ENCODE assay signal across 28 mouse cellular contexts in the genomic region with DNA sequence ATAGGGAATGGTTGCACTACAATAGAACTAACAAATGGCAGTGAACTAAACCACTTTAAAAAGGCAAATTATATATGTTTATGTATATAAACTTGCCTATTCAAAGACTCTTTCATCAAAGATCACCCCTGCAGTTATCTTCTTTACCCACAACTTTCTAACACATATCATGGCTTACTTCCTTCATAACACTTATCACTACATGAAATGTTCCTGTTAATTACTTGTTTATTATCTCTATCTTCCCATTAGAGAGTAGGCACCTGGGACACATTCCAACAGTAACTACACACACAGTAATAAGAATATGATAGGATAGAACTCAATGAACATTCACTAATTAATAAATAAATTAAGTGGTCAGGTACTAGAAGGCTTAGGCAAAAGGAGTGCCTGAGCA. TPM values are rescaled to one million over a fixed set of nuclear protein-coding genes. Genes with fewer than 3 reads are reported as not detected.
"Had no signal": no experiment of that assay in that cellular context is flagged by ENCODE, and none has a peak within 500 bp of the region (broad histone marks: within the 10 kb centered on the region; RNA-seq: fewer than 3 reads in every experiment).

No protein-coding gene starts in this region.

- H3K4me1 ChIP-seq: embryonic facial prominence, embryonic 10.5 days; embryonic facial prominence, embryonic 12.5 days; embryonic facial prominence, embryonic 13.5 days; embryonic facial prominence, embryonic 15.5 days; forebrain, embryonic 10.5 days; forebrain, embryonic 12.5 days; forebrain, embryonic 13.5 days had no signal

- H3K36me3 ChIP-seq: embryonic facial prominence, embryonic 12.5 days; embryonic facial prominence, embryonic 13.5 days; embryonic facial prominence, embryonic 15.5 days had no signal

- H3K4me2 ChIP-seq: embryonic facial prominence, embryonic 12.5 days; embryonic facial prominence, embryonic 13.5 days; embryonic facial prominence, embryonic 15.5 days; forebrain, embryonic 12.5 days; forebrain, embryonic 13.5 days; forebrain, embryonic 15.5 days had no signal

- H3K9me3 ChIP-seq: embryonic facial prominence, embryonic 10.5 days; embryonic facial prominence, embryonic 12.5 days; embryonic facial prominence, embryonic 13.5 days; embryonic facial prominence, embryonic 15.5 days; forebrain, embryonic 10.5 days; forebrain, embryonic 12.5 days; forebrain, embryonic 13.5 days; forebrain, embryonic 15.5 days had no signal

- H3K9ac ChIP-seq: embryonic facial prominence, embryonic 12.5 days; embryonic facial prominence, embryonic 13.5 days; embryonic facial prominence, embryonic 15.5 days; forebrain, embryonic 12.5 days; forebrain, embryonic 13.5 days; forebrain, embryonic 15.5 days; forebrain, postnatal 0 days had no signal

- ATAC-seq: forebrain, embryonic 13.5 days; forebrain, embryonic 14.5 days; forebrain, embryonic 15.5 days; forebrain, embryonic 16.5 days; forebrain, postnatal 0 days had no signal

- DNase-seq: cerebellum, adult 8-10 months; cerebellum, adult 9-10 months; cerebellum, adult 9-11 months; cerebellum, postnatal 10 days; cerebellum, postnatal 14 days; cerebellum, postnatal 25 days; cerebellum, postnatal 36 days; embryo, embryonic 11 days; forebrain, postnatal 0 days; gastrocnemius, adult 2 months; gastrocnemius, postnatal 10 days; gastrocnemius, postnatal 14 days; gastrocnemius, postnatal 25 days; gastrocnemius, postnatal 36 days; heart, adult 11 months; heart, adult 18-20 months; heart, adult 2 months had no signal

- H3K27me3 ChIP-seq: embryonic facial prominence, embryonic 12.5 days; embryonic facial prominence, embryonic 13.5 days; embryonic facial prominence, embryonic 15.5 days; forebrain, embryonic 12.5 days; forebrain, embryonic 13.5 days; forebrain, embryonic 15.5 days had no signal

- H3K27ac ChIP-seq: embryonic facial prominence, embryonic 10.5 days; embryonic facial prominence, embryonic 12.5 days; embryonic facial prominence, embryonic 13.5 days; embryonic facial prominence, embryonic 15.5 days; forebrain, embryonic 10.5 days; forebrain, embryonic 12.5 days; forebrain, embryonic 13.5 days; forebrain, embryonic 15.5 days; gastrocnemius, adult 2 months; heart, adult 2 months had no signal

- H3K4me3 ChIP-seq: embryonic facial prominence, embryonic 10.5 days; embryonic facial prominence, embryonic 12.5 days; embryonic facial prominence, embryonic 13.5 days; embryonic facial prominence, embryonic 15.5 days; erythroblast, embryonic 14.5 days; forebrain, embryonic 10.5 days; forebrain, embryonic 12.5 days; forebrain, embryonic 13.5 days; forebrain, embryonic 15.5 days; gastrocnemius, adult 2 months; heart, adult 2 months had no signal

RNA-seq across cellular contexts. Expression of gene Akt3, which starts 21.8 kb away (rescaled TPM):
- polyA plus RNA-seq: erythroblast, embryonic 14.5 days had no signal
